Mouse (Mus musculus): ENCODE data around the gene Poc1a. TPM values are rescaled to one million over a fixed set of nuclear protein-coding genes. Genes with fewer than 3 reads are reported as not detected.

Poc1a gene
- total and polyA plus RNA-seq, 3 experiments = 24.5 to 46.7 (median 31.9) TPM

DNA sequence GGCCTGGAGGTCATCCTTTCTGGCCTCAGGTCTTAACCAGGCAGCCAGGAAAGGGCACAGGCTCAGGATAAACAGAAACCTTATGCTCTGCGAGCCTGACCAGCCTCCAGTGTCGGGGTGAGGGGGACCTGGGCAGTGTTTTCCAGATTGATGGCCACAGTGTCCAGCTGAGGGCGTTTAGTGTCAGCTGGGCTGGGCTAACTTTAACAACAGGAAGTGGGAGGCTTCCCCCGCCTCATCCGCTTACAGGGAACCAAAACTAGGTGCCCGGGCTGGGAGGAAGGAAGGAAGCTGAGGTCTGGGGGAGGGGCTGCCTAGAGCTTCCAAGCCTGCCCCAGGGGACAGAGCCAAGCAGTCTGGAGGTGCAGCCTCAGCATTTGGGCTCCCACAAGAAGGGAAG lies 90.9 kb downstream of the Poc1a start (continued):
- TF ChIP-seq USF1 (IDR thresholded peaks at IDR 0.05; ENCODE audit: low read depth, low read length) (no peak), RCOR1 (conservative IDR thresholded peaks at IDR 0.05; ENCODE audit: low read depth, low read length) (no peak), CHD2 (IDR thresholded peaks at IDR 0.05; ENCODE audit: low read length) (peak; percentile 82), SMC3 (IDR thresholded peaks at IDR 0.05; ENCODE audit: low read depth, low read length) (peak; percentile 2; the same call in 1 of the 2 replicates), ETS1 (conservative IDR thresholded peaks at IDR 0.05; ENCODE audit: low read depth, low read length) (peak; percentile 57), UBTF (IDR thresholded peaks at IDR 0.05; ENCODE audit: low read depth, low read length) (no peak), PAX5 (IDR thresholded peaks at IDR 0.05; ENCODE audit: low read length) (no peak), ELF1 (IDR thresholded peaks at IDR 0.05; ENCODE audit: low read depth, low read length) (peak; percentile 83), MXI1 (IDR thresholded peaks at IDR 0.05; ENCODE audit: low read depth, low read length) (no peak), KAT2A (IDR thresholded peaks at IDR 0.05; ENCODE audit: insufficient replicate concordance, low read length) (0 out of 2 replicates have a peak, but pooled peaks have one; percentile 36), POLR2A (IDR thresholded peaks at IDR 0.05; ENCODE audit: low read depth, low read length) (no peak), CTCF (conservative IDR thresholded peaks at IDR 0.05 in 1 of 2, IDR thresholded peaks at IDR 0.05 in 1 of 2; ENCODE audit: low read depth in 2 of 2, low read length in 2 of 2) (no peak), ZNF384 (IDR thresholded peaks at IDR 0.05; ENCODE audit: low read depth, low read length) (no peak), JUN (IDR thresholded peaks at IDR 0.05; ENCODE audit: insufficient read depth, low read depth, low read length) (no peak), MAZ (IDR thresholded peaks at IDR 0.05; ENCODE audit: low read depth, low read length) (no peak), MAFK (IDR thresholded peaks at IDR 0.05; ENCODE audit: insufficient replicate concordance, low read length) (peak; percentile 31; the same call in 1 of the 2 replicates)

DNA sequence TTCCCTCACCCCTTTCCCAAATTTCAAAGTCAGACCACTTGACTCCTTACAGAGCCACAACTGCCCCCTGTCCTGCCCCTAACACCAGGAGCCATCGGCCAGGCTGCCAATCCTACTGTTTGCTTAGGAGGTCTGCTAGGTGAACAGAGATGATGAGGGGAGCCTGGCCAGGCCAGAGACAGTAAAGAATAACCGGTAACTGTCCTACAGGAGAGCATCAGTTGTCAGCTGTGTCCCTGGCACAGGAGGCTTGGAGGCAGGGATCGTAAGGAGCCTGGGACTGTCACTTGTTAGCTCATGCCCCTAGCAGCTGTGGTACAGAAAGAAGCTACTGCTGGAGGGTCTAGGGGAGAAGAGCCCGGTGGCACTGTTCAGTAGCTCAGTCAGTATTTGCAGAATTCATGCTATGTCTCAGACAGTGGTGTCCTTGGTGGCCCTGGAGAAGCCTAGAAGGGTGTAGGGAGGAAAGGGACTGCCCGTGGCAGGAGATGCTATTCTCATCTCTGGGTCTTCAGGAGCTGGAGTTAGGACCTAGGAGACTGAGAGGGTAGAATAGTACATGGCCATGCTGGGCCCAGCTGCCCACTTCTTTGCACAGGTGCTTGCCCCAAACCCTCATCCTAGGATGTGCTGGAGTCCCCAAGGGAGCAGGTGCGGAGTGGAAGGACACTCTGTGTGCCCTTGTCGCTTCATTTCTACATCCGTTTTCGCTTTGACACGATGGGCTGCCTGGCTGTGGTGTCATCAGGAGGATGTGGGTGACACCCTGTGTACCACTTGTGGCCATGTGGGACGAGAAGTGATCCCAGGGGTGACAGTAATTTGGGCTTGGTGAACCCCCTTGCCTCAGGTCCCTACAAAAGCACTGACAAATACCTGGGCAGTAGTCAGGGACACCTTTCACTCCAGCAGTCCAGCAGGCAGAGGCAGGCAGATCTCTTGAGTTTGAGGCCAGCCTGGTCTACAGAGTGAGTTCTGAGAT lies 91.9 kb downstream of the Poc1a start:
- in situ Hi-C loops (cut with MboI; ENCODE audit: low pct_ligation_motif_present, low pct_unique_long_range_greater_than_20kb, low sequenced_read_pairs) = no loop called here
- TF ChIP-seq RCOR1 (conservative IDR thresholded peaks at IDR 0.05; ENCODE audit: low read depth, low read length) = no peak
- H3K36me3 ChIP-seq (replicated peaks in 1 of 2; ENCODE audit: control insufficient read depth in 1 of 2, insufficient read depth in 1 of 2, low read length in 1 of 2) = peaks cover 20 to 49% of the 10 kb centered on the region in 2 experiments
- H3K27me3 ChIP-seq (replicated peaks) = no peaks in the 10 kb centered on the region
- no peaks in the 10 kb centered on the region for H3K9me3 ChIP-seq (replicated peaks; ENCODE audit: low read length)
- H3K4me3 ChIP-seq (replicated peaks in 1 of 3; ENCODE audit: low read depth in 2 of 3, low read length in 2 of 3, poor library complexity in 1 of 3) = no peak overlapping the region
- peaks cover 28 to 49% of the 10 kb centered on the region in 2 experiments for H3K4me1 ChIP-seq (ENCODE audit: control insufficient read depth in 1 of 2, insufficient read depth in 2 of 2)
- peak; percentile 34 for DNase-seq (ENCODE audit: extremely low read depth)
- peak overlapping the region; percentile 35; the same call in 1 of the 2 replicates for H3K4me2 ChIP-seq (ENCODE audit: insufficient read depth, low read depth, poor library complexity, severe bottlenecking)
- peaks cover 11% of the 10 kb centered on the region; the same call in 1 of the 2 replicates for H3K79me2 ChIP-seq (replicated peaks; ENCODE audit: control insufficient read depth, extremely low read depth, insufficient read depth, poor library complexity, severe bottlenecking)
- dilution Hi-C loops (cut with MboI; ENCODE audit: extremely low pct_ligation_motif_present, extremely low pct_unique_long_range_greater_than_20kb, low sequenced_read_pairs) = no loop called here
- H3K27ac ChIP-seq (ENCODE audit: insufficient read depth, low read depth) = no peak overlapping the region
- peak overlapping the region; percentile 20; the same call in 1 of the 2 replicates for H3K9ac ChIP-seq (ENCODE audit: insufficient read depth, low read depth)

- H3K9ac ChIP-seq (ENCODE audit: insufficient read depth, low read depth) = no peak overlapping the region
- in situ Hi-C loops (cut with MboI; ENCODE audit: low pct_ligation_motif_present, low pct_unique_long_range_greater_than_20kb, low sequenced_read_pairs) = no loop called here
These were observed 93.1 kb downstream of the Poc1a start for GRCm38 (mm10) chr9:106373973-106374372.

More at GRCm38 (mm10) chr9:106373973-106374372, 93.1 kb downstream of the Poc1a start:
- Histone ChIP-seq H3K79me2 (replicated peaks; ENCODE audit: control insufficient read depth, extremely low read depth, insufficient read depth, poor library complexity, severe bottlenecking) (peaks cover 11% of the 10 kb centered on the region; the same call in 1 of the 2 replicates), H3K27ac (ENCODE audit: insufficient read depth, low read depth) (no peak overlapping the region), H3K4me3 (replicated peaks in 1 of 3; ENCODE audit: low read depth in 2 of 3, low read length in 2 of 3, poor library complexity in 1 of 3) (no peak overlapping the region), H3K4me1 (ENCODE audit: control insufficient read depth in 1 of 2, insufficient read depth in 2 of 2) (peaks cover 28 to 45% of the 10 kb centered on the region in 2 experiments), H3K27me3 (replicated peaks) (no peaks in the 10 kb centered on the region), H3K36me3 (replicated peaks in 1 of 2; ENCODE audit: control insufficient read depth in 1 of 2, insufficient read depth in 1 of 2, low read length in 1 of 2) (peaks cover 20 to 61% of the 10 kb centered on the region in 2 experiments), H3K4me2 (ENCODE audit: insufficient read depth, low read depth, poor library complexity, severe bottlenecking) (no peak overlapping the region), H3K9me3 (replicated peaks; ENCODE audit: low read length) (no peaks in the 10 kb centered on the region)
- TF ChIP-seq ETS1 (conservative IDR thresholded peaks at IDR 0.05; ENCODE audit: low read depth, low read length) (no peak), RAD21 (IDR thresholded peaks at IDR 0.05; ENCODE audit: low read depth, low read length) (no peak), CHD1 (IDR thresholded peaks at IDR 0.05; ENCODE audit: low read depth, low read length) (no peak)
- no peak for DNase-seq (ENCODE audit: extremely low read depth)
- dilution Hi-C loops (cut with MboI; ENCODE audit: extremely low pct_ligation_motif_present, extremely low pct_unique_long_range_greater_than_20kb, low sequenced_read_pairs) = no loop called here
